Mouse (Mus musculus) ES-Bruce4 (cell line): ENCODE measurements around the gene Snx27.

Experiments
- CTCF ChIP-seq: IDR thresholded peaks from one replicate; pipeline ENCODE4 v1.8.1; 2011; ENCODE audit warnings: low read depth, low read length
- EP300 ChIP-seq: IDR thresholded peaks from 2 replicates; pipeline ENCODE4 v1.6.1; 2011; ENCODE audit warnings: low read depth, low read length; ENCODE audit not compliant: insufficient read depth
- POLR2A ChIP-seq: IDR thresholded peaks from one replicate; pipeline ENCODE4 v1.8.1; 2011; ENCODE audit warnings: low read length; ENCODE audit not compliant: insufficient read depth

GRCm38 (mm10) chr3:94482764-94483385 is 99.6 kb downstream of the Snx27 start:
- TF ChIP-seq CTCF (no peak), POLR2A (no peak), EP300 (no peak)
